Mouse (Mus musculus) CH12.LX (cell line): ENCODE results near the gene Mrpl34.

Experiments
- CHD2 ChIP-seq: IDR thresholded peaks from 2 replicates; pipeline ENCODE4 v1.6.1; 2011; ENCODE audit warnings: low read length, improper control_type of control experiment
- CTCF ChIP-seq, 2 experiments: IDR thresholded peaks in 1 of 2; conservative IDR thresholded peaks in 1 of 2; 2 replicates each; pipeline ENCODE4 v1.5.1; 2011 to 2012; ENCODE audit warnings: low read depth in 2 of 2, low read length in 2 of 2, improper control_type of control experiment in 1 of 2, inconsistent platforms in 1 of 2, mild to moderate bottlenecking in 1 of 2, moderate library complexity in 1 of 2
- E2F4 ChIP-seq: IDR thresholded peaks from 2 replicates; pipeline ENCODE4 v1.6.1; 2011; ENCODE audit warnings: low read depth, low read length, improper control_type of control experiment; ENCODE audit not compliant: insufficient replicate concordance
- EP300 ChIP-seq: IDR thresholded peaks from 2 replicates; pipeline ENCODE4 v1.6.1; 2011; ENCODE audit warnings: low read length, improper control_type of control experiment
- MAX ChIP-seq: IDR thresholded peaks from 2 replicates; pipeline ENCODE4 v1.6.1; 2011; ENCODE audit warnings: low read length, improper control_type of control experiment
- POLR2A ChIP-seq: IDR thresholded peaks from 2 replicates; pipeline ENCODE4 v1.6.1; 2011; ENCODE audit warnings: low read depth, mild to moderate bottlenecking, improper control_type of control experiment, low read length
- ZC3H11A ChIP-seq: IDR thresholded peaks from 2 replicates; pipeline ENCODE4 v1.6.1; 2012; ENCODE audit warnings: low read depth, mild to moderate bottlenecking, inconsistent platforms, low read length, improper control_type of control experiment

GRCm38 (mm10) chr8:71505326-71505725, 40.6 kb downstream of the Mrpl34 start:
- TF ChIP-seq CHD2 (no peak), CTCF (conservative IDR thresholded peaks at IDR 0.05 in 1 of 2, IDR thresholded peaks at IDR 0.05 in 1 of 2; ENCODE audit: low read depth in 2 of 2, low read length in 2 of 2) (no peak), EP300 (no peak), ZC3H11A (no peak), POLR2A (no peak), MAX (no peak), E2F4 (no peak)
